Mouse (Mus musculus) embryonic facial prominence, embryonic 11.5 days (tissue): ENCODE data around the gene Catsperz. TPM values are rescaled to one million over a fixed set of nuclear protein-coding genes. Genes with fewer than 3 reads are reported as not detected.

ENCODE experiments used
- ATAC-seq: fragments of 200-750 bp; cut with Nextera tagmentation; replicated peaks from 2 replicates; pipeline ENCODE4 v1.8.0; 2017; ENCODE audit warnings: low read depth; ENCODE audit not compliant: insufficient number of reproducible peaks, low FRiP score, low TSS enrichment
- DNase-seq: peaks from one replicate; pipeline ENCODE4 v3.0.0-alpha.2; 2015; ENCODE audit warnings: low spot score
- H3K27ac ChIP-seq: fragments of 300-500 bp; sonication (generic); replicated peaks from 2 replicates; pipeline ENCODE4 v1.5.1; 2014; ENCODE audit warnings: mild to moderate bottlenecking, low read depth, low read length, control low read depth
- H3K27me3 ChIP-seq: fragments of 300-500 bp; sonication (generic); 2 replicates; pipeline ENCODE4 v1.6.1; 2014; ENCODE audit warnings: mild to moderate bottlenecking, low read length, moderate library complexity, mixed read lengths; ENCODE audit not compliant: control insufficient read depth, insufficient read depth
- H3K36me3 ChIP-seq: fragments of 300-500 bp; sonication (generic); replicated peaks from 2 replicates; pipeline ENCODE4 v1.6.1; 2014; ENCODE audit warnings: low read depth, mild to moderate bottlenecking, low read length, moderate library complexity, mixed read lengths; ENCODE audit not compliant: control insufficient read depth, insufficient read depth
- H3K4me1 ChIP-seq: fragments of 300-500 bp; sonication (generic); 2 replicates; pipeline ENCODE4 v1.6.1; 2014; ENCODE audit warnings: low read length, mixed read lengths; ENCODE audit not compliant: control insufficient read depth, insufficient read depth
- H3K4me2 ChIP-seq: fragments of 300-500 bp; sonication (generic); 2 replicates; pipeline ENCODE4 v1.6.1; 2014; ENCODE audit warnings: low read depth, mild to moderate bottlenecking, control low read depth, low read length, moderate library complexity
- H3K4me3 ChIP-seq: fragments of 300-500 bp; sonication (generic); 2 replicates; pipeline ENCODE4 v1.5.1; 2014; ENCODE audit warnings: low read depth, low read length, control low read depth
- H3K9ac ChIP-seq: fragments of 300-500 bp; sonication (generic); replicated peaks from 2 replicates; pipeline ENCODE4 v1.6.1; 2014; ENCODE audit warnings: mild to moderate bottlenecking, control low read depth, low read length
- H3K9me3 ChIP-seq: fragments of 300-500 bp; sonication (generic); replicated peaks from 2 replicates; pipeline ENCODE4 v1.6.1; 2016; ENCODE audit warnings: mild to moderate bottlenecking, low read length, inconsistent platforms, mixed read lengths; ENCODE audit not compliant: control insufficient read depth
- WGBS: fragments of 180-500 bp; shearing (Covaris S2); extraction: QIAGEN DNeasy Blood & Tissue Kit; methylation state at CpG from one replicate; pipeline ENCODE4 v1.1.7; 2014; 5-methylcytosine and 5-hydroxymethylcytosine counted together
- polyA plus RNA-seq: library from polyadenylated mRNA; unstranded; fragments of >200 nt; fragmentation: Nextera tagmentation; extraction: Ambion mirVana; gene quantifications from 2 replicates; pipeline ENCODE4 v1.2.1, GENCODE M21; 2014

The Catsperz gene
- polyA plus RNA-seq, 1 experiment from 2014 or later, result 1.9 TPM

GRCm38 (mm10) chr19:6919431-6919830 lies 5.7 kb downstream of the Catsperz start:
- Histone ChIP-seq H3K27me3 (peaks cover 11% of the 10 kb centered on the region), H3K4me2 (no peak overlapping the region), H3K36me3 (no peaks in the 10 kb centered on the region), H3K9ac (no peak overlapping the region), H3K4me3 (no peak overlapping the region), H3K9me3 (no peaks in the 10 kb centered on the region), H3K27ac (no peak overlapping the region), H3K4me1 (peaks cover 6% of the 10 kb centered on the region; the same call in 1 of the 2 replicates)
- ATAC-seq (no peak), DNase-seq (no peak)

- WGBS, result 91% methylated on average over 4 of the region's 4 CpGs
- H3K4me2 ChIP-seq, result no peak overlapping the region
- peaks cover 6% of the 10 kb centered on the region for H3K27me3 ChIP-seq
- peaks cover 4% of the 10 kb centered on the region for H3K36me3 ChIP-seq
- peaks cover 6% of the 10 kb centered on the region; the same call in 1 of the 2 replicates for H3K4me1 ChIP-seq
- H3K9me3 ChIP-seq, result no peaks in the 10 kb centered on the region
- DNase-seq, result no peak
- no peak overlapping the region for H3K27ac ChIP-seq
- no peak overlapping the region for H3K4me3 ChIP-seq
- no peak overlapping the region for H3K9ac ChIP-seq
- no peak for ATAC-seq
These were observed 6.9 kb downstream of the Catsperz start for GRCm38 (mm10) chr19:6918321-6918720.

- Histone ChIP-seq H3K36me3 (peaks cover 10% of the 10 kb centered on the region), H3K4me1 (peaks cover 6% of the 10 kb centered on the region; the same call in 1 of the 2 replicates), H3K27me3 (no peaks in the 10 kb centered on the region), H3K4me3 (no peak overlapping the region), H3K9ac (no peak overlapping the region), H3K4me2 (no peak overlapping the region), H3K27ac (no peak overlapping the region), H3K9me3 (no peaks in the 10 kb centered on the region)
- DNase-seq (no peak), ATAC-seq (no peak)
- 88% methylated on average over 4 of the region's 4 CpGs for WGBS
These were observed 8.7 kb downstream of the Catsperz start for GRCm38 (mm10) chr19:6916496-6916895.

- 80% methylated on average over 4 of the region's 4 CpGs for WGBS
- ATAC-seq, result no peak
- no peak overlapping the region for H3K27ac ChIP-seq
- H3K9me3 ChIP-seq, result no peaks in the 10 kb centered on the region
- no peak overlapping the region for H3K4me2 ChIP-seq
- H3K4me3 ChIP-seq, result no peak overlapping the region
- no peak overlapping the region for H3K9ac ChIP-seq
- H3K36me3 ChIP-seq, result peaks cover 15% of the 10 kb centered on the region
- no peaks in the 10 kb centered on the region for H3K27me3 ChIP-seq
- no peak for DNase-seq
- H3K4me1 ChIP-seq, result peaks cover 6% of the 10 kb centered on the region
These were observed 9.9 kb downstream of the Catsperz start for GRCm38 (mm10) chr19:6915276-6915675.

GRCm38 (mm10) chr19:6914540-6914939 lies 10.6 kb downstream of the Catsperz start:
- Histone ChIP-seq H3K27ac (no peak overlapping the region), H3K9ac (no peak overlapping the region), H3K9me3 (no peaks in the 10 kb centered on the region), H3K36me3 (peaks cover 15% of the 10 kb centered on the region), H3K4me1 (peaks cover 5% of the 10 kb centered on the region), H3K4me2 (no peak overlapping the region), H3K27me3 (no peaks in the 10 kb centered on the region), H3K4me3 (no peak overlapping the region)
- 90% methylated on average over 9 of the region's 9 CpGs for WGBS
- ATAC-seq (no peak), DNase-seq (no peak)

- Histone ChIP-seq H3K4me2 (no peak overlapping the region; the same call in 1 of the 2 replicates), H3K36me3 (peaks cover 15% of the 10 kb centered on the region), H3K4me1 (peaks cover 5% of the 10 kb centered on the region), H3K4me3 (no peak overlapping the region), H3K9me3 (no peaks in the 10 kb centered on the region), H3K27me3 (no peaks in the 10 kb centered on the region), H3K9ac (0 out of 2 replicates have a peak overlapping the region, but pooled peaks have one; percentile 6), H3K27ac (no peak overlapping the region)
- 82% methylated on average over 11 of the region's 11 CpGs for WGBS
- ATAC-seq, result no peak
- DNase-seq, result no peak
These were observed 11.2 kb downstream of the Catsperz start for GRCm38 (mm10) chr19:6913991-6914390.

GRCm38 (mm10) chr19:6913036-6913435 lies 12.1 kb downstream of the Catsperz start:
- Histone ChIP-seq H3K27me3 (no peaks in the 10 kb centered on the region), H3K36me3 (peaks cover 15% of the 10 kb centered on the region), H3K9me3 (no peaks in the 10 kb centered on the region), H3K4me3 (no peak overlapping the region), H3K4me1 (peaks cover 5% of the 10 kb centered on the region), H3K9ac (no peak overlapping the region), H3K4me2 (no peak overlapping the region), H3K27ac (no peak overlapping the region)
- DNase-seq, result no peak
- 86% methylated on average over 6 of the region's 6 CpGs for WGBS
- no peak for ATAC-seq

GRCm38 (mm10) chr19:6912205-6912970 lies 12.8 kb downstream of the Catsperz start:
- H3K9me3 ChIP-seq, result no peaks in the 10 kb centered on the region
- no peak overlapping the region for H3K9ac ChIP-seq
- no peak for ATAC-seq
- H3K4me2 ChIP-seq, result no peak overlapping the region
- H3K27me3 ChIP-seq, result no peaks in the 10 kb centered on the region
- no peak overlapping the region for H3K27ac ChIP-seq
- DNase-seq, result no peak
- peaks cover 5% of the 10 kb centered on the region for H3K4me1 ChIP-seq
- WGBS, result 95% methylated on average over 15 of the region's 15 CpGs
- H3K4me3 ChIP-seq, result no peak overlapping the region
- H3K36me3 ChIP-seq, result peaks cover 15% of the 10 kb centered on the region
